Mouse (Mus musculus) adrenal gland, adult 8-10 months (tissue): ENCODE data around the gene Hdac7. TPM values are rescaled to one million over a fixed set of nuclear protein-coding genes. Genes with fewer than 3 reads are reported as not detected.
A peak's percentile ranks its signal among the peaks of the same experiment; 100 is the strongest.

ENCODE experiments used
- DNase-seq: peaks from one replicate; pipeline ENCODE4 v3.0.0; 2022
- total RNA-seq, 4 experiments: library from RNA; stranded (reverse); gene quantifications; 2 replicates each; pipeline ENCODE4 v1.2.4; 2022

Gene Hdac7
- total RNA-seq, 4 experiments from 2014 or later, result 86.1 to 106 (median 96.2) TPM

- DNase-seq, result no peak
Observed at GRCm38 (mm10) chr15:97854059-97854458, 9.8 kb upstream of the Hdac7 start.

DNA sequence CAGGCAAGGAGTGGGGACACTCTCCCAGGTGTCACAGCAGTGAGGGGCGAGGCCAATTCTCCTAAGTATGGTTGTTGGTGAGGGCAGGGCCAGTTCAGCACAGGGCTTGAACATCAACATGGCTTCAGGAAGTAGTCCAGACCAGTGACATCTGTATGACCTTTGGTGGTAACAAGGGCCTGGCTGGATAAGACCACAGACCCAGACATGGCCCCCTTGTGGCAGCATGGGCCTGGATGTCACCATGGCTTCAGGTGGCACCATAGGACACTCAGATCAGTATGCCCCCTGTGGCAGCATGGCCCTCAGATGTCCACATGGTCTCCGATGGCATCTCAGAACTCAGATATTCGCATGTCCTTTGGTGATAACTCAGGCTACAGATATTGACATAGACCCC, 8.0 kb upstream of the Hdac7 start:
- no peak for DNase-seq

- no peak for DNase-seq
Observed at GRCm38 (mm10) chr15:97851011-97851410, 6.7 kb upstream of the Hdac7 start.

- no peak for DNase-seq
Observed at GRCm38 (mm10) chr15:97850441-97850840, 6.1 kb upstream of the Hdac7 start.

DNA sequence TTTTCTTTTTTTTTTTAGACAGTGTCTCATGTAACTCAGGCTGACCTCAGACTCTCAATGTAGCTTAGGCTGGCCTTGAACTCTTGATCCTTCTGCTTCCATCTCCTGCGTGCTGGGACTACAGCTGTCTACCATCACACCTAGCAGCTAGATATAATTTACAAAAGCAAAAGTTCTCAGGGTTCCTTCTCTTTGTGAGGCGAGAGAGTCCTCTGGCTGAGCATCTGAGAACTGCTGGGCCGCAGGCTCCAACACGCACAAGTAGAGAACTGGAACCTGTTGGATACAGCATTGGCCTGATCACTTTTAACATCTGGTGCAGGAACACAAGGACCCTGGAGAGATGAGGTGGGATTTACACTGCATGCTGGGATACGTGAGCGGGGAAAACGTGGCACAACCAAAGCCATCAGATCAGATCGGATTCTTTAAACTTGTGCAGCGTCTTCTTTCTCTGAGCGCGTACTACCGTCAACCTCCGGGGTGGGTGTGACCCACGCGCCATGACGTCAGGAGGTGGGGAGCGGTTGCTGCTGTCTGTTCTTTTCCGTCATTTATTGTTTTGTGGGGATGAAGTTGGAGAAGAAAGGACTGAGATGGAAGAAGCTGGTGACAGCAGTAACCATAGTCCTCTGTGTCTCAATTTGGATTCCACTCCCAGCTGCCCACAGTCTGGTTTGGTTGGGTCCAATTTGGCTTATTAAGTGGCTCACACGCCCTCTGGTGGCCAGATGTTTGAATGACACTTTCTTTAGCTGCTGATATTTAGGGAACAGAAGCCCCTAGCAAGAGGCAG, 5.0 kb upstream of the Hdac7 start:
- DNase-seq, result peak; percentile 85

GRCm38 (mm10) chr15:97847866-97848265, 3.6 kb upstream of the Hdac7 start:
- no peak for DNase-seq

- no peak for DNase-seq
Observed at GRCm38 (mm10) chr15:97847285-97847684, 3.0 kb upstream of the Hdac7 start.

- DNase-seq, result no peak
Observed at GRCm38 (mm10) chr15:97846121-97846882, 2.0 kb upstream of the Hdac7 start.

DNA sequence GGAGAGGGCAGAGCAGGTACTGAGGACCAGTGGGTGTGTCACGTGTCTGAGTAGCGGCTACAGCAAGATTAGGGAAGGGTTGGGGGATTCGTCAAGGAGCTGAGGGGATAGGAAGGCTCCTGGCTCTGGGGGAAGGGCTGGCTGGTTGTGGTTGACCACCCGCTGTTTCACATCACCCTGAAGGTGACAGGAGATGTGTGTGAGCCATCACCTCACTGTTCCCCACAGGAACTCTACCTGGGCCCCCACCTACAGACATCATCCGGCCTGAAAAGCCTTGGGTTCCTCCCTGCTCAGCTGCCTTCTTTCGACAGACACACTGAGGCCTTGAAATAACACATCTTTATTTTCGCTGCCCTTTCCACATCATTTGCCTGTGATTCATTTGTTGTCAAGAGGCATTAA, 1.1 kb downstream of the Hdac7 start:
- no peak for DNase-seq

DNA sequence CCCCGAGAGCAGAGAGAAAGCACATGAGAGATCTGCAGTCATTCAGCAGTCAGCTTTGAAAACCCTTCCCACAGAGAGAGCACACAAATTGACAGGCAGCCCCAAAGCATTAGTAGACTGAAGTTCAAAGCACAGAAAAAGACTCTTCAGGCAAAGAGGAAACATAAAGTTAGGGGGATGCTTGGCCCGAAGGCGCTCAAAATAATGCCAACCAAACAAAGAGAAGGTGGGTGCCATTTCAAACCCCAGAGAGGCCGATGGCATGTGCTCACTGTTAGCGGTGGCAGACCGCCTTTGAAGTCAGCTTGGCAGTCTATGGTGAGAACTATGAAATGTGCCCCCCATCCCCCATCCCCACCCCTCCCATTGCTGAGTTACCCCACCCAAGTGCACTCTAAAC, 2.2 kb downstream of the Hdac7 start:
- no peak for DNase-seq

DNA sequence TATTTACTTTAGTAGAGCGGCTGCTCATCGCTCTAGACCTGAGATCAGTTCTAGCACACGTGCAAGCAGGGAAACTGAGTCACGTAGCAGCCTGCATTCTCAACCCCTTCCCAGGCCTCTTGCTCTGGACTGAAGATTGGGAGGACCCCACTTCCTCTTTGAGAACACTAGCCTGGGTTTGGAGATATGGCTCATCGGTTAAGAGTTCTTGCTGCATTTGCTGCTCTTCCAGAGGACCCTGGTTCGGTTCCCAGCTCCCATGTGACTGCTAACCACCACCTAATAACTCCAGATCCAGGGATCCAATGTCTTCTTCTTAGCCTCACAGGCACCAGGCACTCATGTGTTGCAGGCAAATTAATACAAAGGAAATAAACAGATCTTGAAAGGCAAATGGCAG, 2.9 kb downstream of the Hdac7 start:
- no peak for DNase-seq

DNA sequence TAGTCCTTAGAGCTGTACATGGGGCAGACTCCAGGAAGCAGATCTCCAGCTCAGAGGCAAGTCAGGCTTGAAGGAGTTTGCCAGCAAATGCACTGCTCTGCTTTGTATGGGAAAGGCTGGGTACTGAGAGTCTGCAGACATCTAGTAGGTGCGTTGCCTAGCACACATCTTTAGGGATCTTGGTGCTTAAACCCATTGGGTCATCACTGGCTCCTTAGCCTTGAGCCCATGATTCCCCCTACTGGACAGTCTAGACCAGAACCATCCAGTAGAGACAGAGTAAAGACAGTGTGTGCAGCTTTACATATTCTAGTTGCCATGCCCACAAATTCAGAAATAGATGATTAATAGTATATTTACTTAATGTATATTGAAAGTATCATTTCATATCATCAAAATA, 3.5 kb downstream of the Hdac7 start:
- DNase-seq, result no peak

- peak; percentile 77 for DNase-seq
Observed at GRCm38 (mm10) chr15:97839991-97840455, 4.3 kb downstream of the Hdac7 start.

DNA sequence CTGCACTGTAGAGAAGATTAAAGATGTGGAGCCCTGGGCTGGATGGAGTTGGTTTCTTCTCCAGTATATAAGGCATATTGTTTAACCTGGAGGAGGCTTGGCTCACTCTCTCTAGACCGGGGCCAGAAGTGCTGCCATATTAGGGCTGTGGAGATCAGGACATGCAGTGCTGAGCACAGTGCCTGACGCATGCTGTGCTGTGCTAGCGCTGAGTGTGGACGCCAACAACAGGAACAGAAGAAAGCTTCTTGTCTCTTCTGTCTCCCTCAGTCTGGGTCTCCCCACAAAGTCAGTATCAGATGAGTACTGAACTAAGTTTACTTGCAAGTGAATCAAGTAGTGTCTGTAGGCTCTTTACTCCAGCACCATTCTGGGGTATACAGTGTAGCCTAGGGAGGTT, 4.8 kb downstream of the Hdac7 start:
- no peak for DNase-seq

DNA sequence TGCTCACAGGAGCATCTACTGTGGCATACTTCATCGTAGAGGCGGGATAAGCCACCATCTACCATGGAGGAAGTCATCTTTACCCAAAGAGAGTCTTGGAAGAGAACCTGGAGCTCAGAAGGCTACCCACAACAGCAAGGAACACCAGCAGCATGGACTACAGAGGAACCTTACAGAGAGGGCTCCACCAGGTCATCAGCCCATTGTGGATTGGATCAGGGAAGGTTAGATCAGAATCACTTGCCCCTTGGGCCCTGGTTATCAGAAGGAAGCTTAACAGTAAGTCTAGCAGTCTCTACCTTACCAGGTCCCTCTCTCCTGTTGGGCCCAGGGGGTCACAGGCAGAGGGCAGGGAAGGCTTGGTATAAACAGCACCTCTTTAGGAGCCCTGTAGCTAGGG, 5.3 kb downstream of the Hdac7 start:
- DNase-seq, result no peak

- no peak for DNase-seq
Observed at GRCm38 (mm10) chr15:97838395-97838794, 5.9 kb downstream of the Hdac7 start.

GRCm38 (mm10) chr15:97837491-97838061, 6.7 kb downstream of the Hdac7 start:
- no peak for DNase-seq

GRCm38 (mm10) chr15:97836894-97837247, 7.4 kb downstream of the Hdac7 start:
- no peak for DNase-seq

- DNase-seq, result no peak
Observed at GRCm38 (mm10) chr15:97836153-97836893, 8.0 kb downstream of the Hdac7 start.

GRCm38 (mm10) chr15:97832764-97833479, 11.4 kb downstream of the Hdac7 start:
- DNase-seq, result no peak

DNA sequence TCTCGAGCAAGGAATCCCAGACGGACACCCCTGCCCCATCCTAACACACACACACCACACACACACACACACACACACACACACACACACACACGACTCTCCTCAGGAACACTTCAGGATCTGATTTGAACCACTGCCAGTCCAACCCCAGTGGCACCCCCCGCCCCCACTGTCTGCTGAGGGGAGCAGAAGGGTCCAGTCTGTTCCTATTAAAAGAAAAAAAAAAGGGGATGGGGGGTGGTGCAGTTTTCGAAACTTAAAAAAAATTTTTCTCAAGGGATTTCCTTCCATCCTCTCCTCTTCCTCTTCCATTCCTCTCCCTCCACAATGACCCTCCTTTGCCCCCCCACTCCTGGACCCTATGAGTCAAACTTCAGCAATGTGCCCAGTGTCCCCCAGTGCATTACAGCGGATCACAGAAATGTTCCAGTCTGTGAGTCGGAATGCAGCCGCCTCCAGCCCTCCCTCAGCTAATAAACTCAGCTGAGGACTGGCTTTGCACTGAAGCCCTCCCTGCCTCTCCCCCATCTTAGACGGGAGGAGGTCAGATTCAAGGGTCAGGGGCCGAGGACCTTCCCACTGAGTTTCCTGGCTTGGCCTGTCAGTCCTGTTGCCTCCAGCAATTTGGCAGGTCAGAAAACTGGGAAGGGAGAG, 12.2 kb downstream of the Hdac7 start:
- DNase-seq, result no peak
